Mouse (Mus musculus) spleen, embryonic (tissue): ENCODE measurements around the gene Dhx35.

Experiments used
- CTCF ChIA-PET: fragments of 350-600 bp; sonication (Branson Sonifier 250); formaldehyde crosslinking; loops from one replicate; lab custom pipeline; 2022; lab: Charles Lee

Gene Dhx35

GRCm38 (mm10) chr2:158794494-158795004 lies at the start of gene Dhx35:
Dhx35 (plus strand) TSS chr2:158794807.
- CTCF ChIA-PET = interaction anchor here (0.7 kb wide), 1 partner anchor 144 kb away, joined by 3 read pairs; no protein-coding TSS in a partner anchor

GRCm38 (mm10) chr2:158745049-158745482 lies 49.5 kb upstream of the Dhx35 start:
- CTCF ChIA-PET = interaction anchor here (1.0 to 1.6 kb wide), 4 partner anchors 10 to 90 kb away, joined by 3 to 8 read pairs (median 4); no protein-coding TSS in a partner anchor

- CTCF ChIA-PET = interaction anchor here (1.0 kb wide), 1 partner anchor 29 kb away, joined by 3 read pairs; no protein-coding TSS in a partner anchor
Observed at GRCm38 (mm10) chr2:158746164-158746563, 48.4 kb upstream of the Dhx35 start.

- CTCF ChIA-PET = no interaction called here
Observed at GRCm38 (mm10) chr2:158749366-158749765, 45.2 kb upstream of the Dhx35 start.

GRCm38 (mm10) chr2:158760231-158760630 lies 34.4 kb upstream of the Dhx35 start:
- CTCF ChIA-PET = no interaction called here

GRCm38 (mm10) chr2:158762339-158762738 lies 32.3 kb upstream of the Dhx35 start:
- CTCF ChIA-PET = no interaction called here

- CTCF ChIA-PET = interaction anchor here (1.2 kb wide), 1 partner anchor 9 kb away, joined by 3 read pairs; no protein-coding TSS in a partner anchor
Observed at GRCm38 (mm10) chr2:158767742-158768339, 26.8 kb upstream of the Dhx35 start, which contains the start of gene Fam83d. Fam83d (plus strand) TSS chr2:158768093.

GRCm38 (mm10) chr2:158768350-158768749 lies 26.3 kb upstream of the Dhx35 start:
- CTCF ChIA-PET = interaction anchor here (1.2 kb wide), 1 partner anchor 9 kb away, joined by 3 read pairs; no protein-coding TSS in a partner anchor

GRCm38 (mm10) chr2:158768771-158769170 lies 25.8 kb upstream of the Dhx35 start:
- CTCF ChIA-PET = interaction anchor here (1.2 kb wide), 1 partner anchor 10 kb away, joined by 3 read pairs; no protein-coding TSS in a partner anchor

- CTCF ChIA-PET = interaction anchor here (1.2 kb wide), 1 partner anchor 28 kb away, joined by 3 read pairs; no protein-coding TSS in a partner anchor
Observed at GRCm38 (mm10) chr2:158770126-158770757, 24.4 kb upstream of the Dhx35 start.

- CTCF ChIA-PET = interaction anchor here (0.7 to 1.2 kb wide), 3 partner anchors 29 to 148 kb away, joined by 3 to 6 read pairs (median 3); no protein-coding TSS in a partner anchor
Observed at GRCm38 (mm10) chr2:158771066-158771763, 23.4 kb upstream of the Dhx35 start.

GRCm38 (mm10) chr2:158772808-158773207 lies 21.8 kb upstream of the Dhx35 start:
- CTCF ChIA-PET = no interaction called here

- CTCF ChIA-PET = no interaction called here
Observed at GRCm38 (mm10) chr2:158774886-158775285, 19.7 kb upstream of the Dhx35 start.

GRCm38 (mm10) chr2:158776716-158777115 lies 17.9 kb upstream of the Dhx35 start:
- CTCF ChIA-PET = no interaction called here

GRCm38 (mm10) chr2:158777490-158777889 lies 17.1 kb upstream of the Dhx35 start:
- CTCF ChIA-PET = no interaction called here

GRCm38 (mm10) chr2:158778349-158778748 lies 16.3 kb upstream of the Dhx35 start:
- CTCF ChIA-PET = interaction anchor here (1.0 kb wide), 1 partner anchor 33 kb away, joined by 3 read pairs; no protein-coding TSS in a partner anchor

- CTCF ChIA-PET = no interaction called here
Observed at GRCm38 (mm10) chr2:158781126-158781525, 13.5 kb upstream of the Dhx35 start.

GRCm38 (mm10) chr2:158786927-158787795 lies 7.4 kb upstream of the Dhx35 start:
- CTCF ChIA-PET = no interaction called here

GRCm38 (mm10) chr2:158795043-158795442 lies 436 bp downstream of the Dhx35 start:
- CTCF ChIA-PET = no interaction called here

- CTCF ChIA-PET = no interaction called here
Observed at GRCm38 (mm10) chr2:158795875-158796274, 1.3 kb downstream of the Dhx35 start.
